Mouse (Mus musculus) hindbrain, embryonic 11.5 days (tissue): ENCODE results near the gene Mtx1. TPM values are rescaled to one million over a fixed set of nuclear protein-coding genes. Genes with fewer than 3 reads are reported as not detected.

Experiments used
- ATAC-seq: fragments of 200-750 bp; cut with Nextera tagmentation; 2 replicates; pipeline ENCODE4 v1.8.0; 2017; ENCODE audit warnings: mild to moderate bottlenecking, moderate TSS enrichment, moderate library complexity; ENCODE audit not compliant: low FRiP score
- DNase-seq: peaks from one replicate; pipeline ENCODE4 v3.0.0-alpha.2; 2015; ENCODE audit warnings: low spot score
- H3K27ac ChIP-seq: fragments of 300-500 bp; sonication (generic); 2 replicates; pipeline ENCODE4 v1.5.1; 2014; ENCODE audit warnings: mild to moderate bottlenecking, low read depth, low read length
- H3K27me3 ChIP-seq: fragments of 300-500 bp; sonication (generic); 2 replicates; pipeline ENCODE4 v1.6.1; 2014; ENCODE audit warnings: mild to moderate bottlenecking, low read length, moderate library complexity, mixed read lengths; ENCODE audit not compliant: control insufficient read depth, insufficient read depth
- H3K36me3 ChIP-seq: fragments of 300-500 bp; sonication (generic); 2 replicates; pipeline ENCODE4 v1.6.1; 2014; ENCODE audit warnings: mild to moderate bottlenecking, low read length, moderate library complexity, mixed read lengths; ENCODE audit not compliant: control insufficient read depth, insufficient read depth
- H3K4me1 ChIP-seq: fragments of 300-500 bp; sonication (generic); replicated peaks from 2 replicates; pipeline ENCODE4 v1.6.1; 2014; ENCODE audit warnings: low read length, mixed read lengths; ENCODE audit not compliant: control insufficient read depth, insufficient read depth
- H3K4me2 ChIP-seq: fragments of 300-500 bp; sonication (generic); replicated peaks from 2 replicates; pipeline ENCODE4 v1.6.1; 2014; ENCODE audit warnings: mild to moderate bottlenecking, low read depth, low read length
- H3K4me3 ChIP-seq: fragments of 300-500 bp; sonication (generic); 2 replicates; pipeline ENCODE4 v1.5.1; 2014; ENCODE audit warnings: low read depth, low read length
- H3K9ac ChIP-seq: fragments of 300-500 bp; sonication (generic); 2 replicates; pipeline ENCODE4 v1.6.1; 2014; ENCODE audit warnings: low read depth, low read length
- H3K9me3 ChIP-seq: fragments of 300-500 bp; sonication (generic); 2 replicates; pipeline ENCODE4 v1.6.1; 2016; ENCODE audit warnings: low read length; ENCODE audit not compliant: control insufficient read depth
- WGBS: fragments of 180-500 bp; shearing (Covaris S2); extraction: QIAGEN DNeasy Blood & Tissue Kit; methylation state at CpG from one replicate; pipeline ENCODE4 v1.1.7; 2014; 5-methylcytosine and 5-hydroxymethylcytosine counted together
- polyA plus RNA-seq: library from polyadenylated mRNA; unstranded; fragments of >200 nt; fragmentation: Nextera tagmentation; extraction: Ambion mirVana; gene quantifications from 2 replicates; pipeline ENCODE4 v1.2.1, GENCODE M21; 2014

Mtx1 gene
- polyA plus RNA-seq, 1 experiment from 2014 or later = 180 TPM

DNA sequence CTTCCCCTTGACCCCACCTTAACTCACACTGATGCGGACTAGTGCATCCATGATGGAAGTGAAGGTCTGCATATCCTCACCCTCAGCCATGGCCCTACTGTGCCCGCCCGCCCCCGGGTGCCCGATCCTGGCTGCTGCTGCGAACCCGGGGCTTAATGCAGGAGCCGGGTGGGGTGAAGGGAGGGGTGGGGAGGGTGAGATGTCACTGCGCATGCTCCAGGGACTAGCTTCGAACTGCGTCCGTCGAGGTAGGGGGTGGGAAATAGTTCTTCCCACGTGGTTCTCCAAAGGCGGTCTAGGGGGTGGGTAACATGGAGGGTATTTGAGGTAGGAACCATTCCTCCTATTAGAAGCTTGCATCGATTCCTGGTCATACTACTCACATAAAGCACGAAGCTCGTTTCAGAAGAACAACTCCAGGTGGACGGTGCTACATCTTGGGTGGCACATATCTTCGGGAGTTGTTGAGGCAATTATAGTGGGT, 18.8 kb upstream of the Mtx1 start, which contains the start of gene Krtcap2:
TSS of gene Krtcap2 (plus strand) at position 279 of the 484 bp plus-strand sequence.
- H3K36me3 ChIP-seq = 0 out of 2 replicates have a peak, but pooled peaks cover 3% of the 10 kb centered on the region
- peak; percentile 66 for DNase-seq
- peak within 1 kb of the TSS; percentile 90 for H3K4me2 ChIP-seq
- WGBS = 5% methylated on average over 16 of the region's 20 CpGs
- H3K27ac ChIP-seq = peak within 1 kb of the TSS; percentile 80
- H3K9ac ChIP-seq = peak within 1 kb of the TSS; percentile 72
- H3K9me3 ChIP-seq = no peaks in the 10 kb centered on the region
- peaks cover 8% of the 10 kb centered on the region for H3K4me1 ChIP-seq
- peak; percentile 51 for ATAC-seq
- H3K4me3 ChIP-seq = peak within 1 kb of the TSS; percentile 62
- no peaks in the 10 kb centered on the region for H3K27me3 ChIP-seq

DNA sequence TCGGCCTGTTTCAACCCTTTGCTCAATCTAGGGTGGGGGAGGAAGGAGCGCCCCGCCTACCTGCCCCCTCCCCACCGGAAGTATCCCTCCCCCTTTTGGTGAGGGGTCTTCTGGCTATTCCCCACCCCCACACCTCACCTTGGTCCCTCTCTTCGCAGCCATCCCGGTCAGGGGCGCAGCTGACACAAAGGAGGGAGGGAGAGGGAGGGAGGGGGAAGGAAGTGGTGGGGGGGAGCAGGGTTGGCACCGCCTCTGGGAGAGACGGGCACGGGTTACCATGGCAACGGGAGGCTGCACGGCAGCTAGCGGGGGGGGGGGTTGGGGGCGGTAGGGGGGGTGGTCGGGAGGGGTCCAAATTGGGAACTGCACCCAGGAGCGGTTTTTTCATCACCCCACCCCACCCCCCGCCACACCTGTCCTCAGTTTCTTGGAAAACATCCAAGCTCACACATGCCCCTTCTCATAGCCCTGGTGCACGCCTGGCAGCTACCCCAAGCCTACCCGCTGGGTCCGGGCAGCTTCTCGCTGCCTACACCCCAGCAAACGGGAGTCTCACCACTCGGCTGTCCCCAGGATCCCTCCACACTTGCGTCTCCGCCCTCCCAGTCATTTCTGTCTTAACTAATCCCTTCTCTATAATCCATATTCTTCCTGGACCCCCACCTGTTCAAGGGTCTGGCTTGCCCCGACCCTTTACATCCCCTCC, 18.2 kb upstream of the Mtx1 start:
- 0 out of 2 replicates have a peak, but pooled peaks cover 3% of the 10 kb centered on the region for H3K36me3 ChIP-seq
- ATAC-seq (peak; percentile 46), DNase-seq (peak; percentile 75)
- under 1% methylated on average over 13 of the region's 26 CpGs for WGBS
- H3K27ac ChIP-seq = peak overlapping the region; percentile 80
- peak overlapping the region; percentile 62 for H3K4me2 ChIP-seq
- H3K27me3 ChIP-seq = no peaks in the 10 kb centered on the region
- H3K9ac ChIP-seq = peak overlapping the region; percentile 60
- H3K4me3 ChIP-seq = peak overlapping the region; percentile 45
- H3K9me3 ChIP-seq = no peaks in the 10 kb centered on the region
- H3K4me1 ChIP-seq = peaks cover 8% of the 10 kb centered on the region

DNA sequence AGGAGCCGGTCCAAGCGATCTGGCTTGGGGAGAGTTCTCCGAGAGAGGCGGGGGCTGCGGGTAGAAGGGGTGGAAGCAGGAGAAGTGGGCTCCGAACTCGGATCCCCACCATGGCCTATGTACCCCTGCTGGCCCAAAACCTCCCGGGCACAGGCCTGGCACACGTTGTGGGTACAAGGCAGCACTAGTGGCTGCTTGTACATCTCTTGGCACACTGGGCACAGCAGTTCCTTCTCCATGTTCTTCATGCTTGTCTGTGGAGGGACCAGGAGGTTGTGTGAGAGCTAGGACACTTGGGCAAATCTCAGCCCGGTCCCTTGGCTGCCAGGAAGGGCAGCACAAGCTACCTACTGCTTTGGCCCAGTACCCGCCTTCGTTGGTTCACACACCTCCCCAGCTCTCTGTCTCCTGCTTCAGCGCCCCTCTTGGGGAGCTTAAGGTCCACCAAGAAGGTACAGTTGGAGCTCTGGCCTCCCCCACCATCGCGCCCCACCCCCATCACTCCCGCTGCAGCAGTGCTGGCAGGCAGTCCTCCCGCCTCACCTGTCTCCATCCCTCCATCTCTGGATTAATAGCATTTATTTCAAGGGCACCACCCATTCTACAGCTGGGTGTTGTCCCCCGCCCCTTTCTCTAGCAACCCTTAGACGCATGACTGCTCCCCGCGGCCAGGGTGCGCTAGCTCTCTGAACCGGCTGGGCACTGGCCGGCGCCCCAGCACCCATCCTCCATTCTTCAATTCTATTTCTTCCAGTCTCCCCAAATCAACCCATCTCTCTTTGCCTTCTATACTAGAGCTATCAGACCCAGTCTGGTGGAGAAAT, 17.5 kb upstream of the Mtx1 start:
- no peak for DNase-seq
- H3K4me1 ChIP-seq = peaks cover 8% of the 10 kb centered on the region

DNA sequence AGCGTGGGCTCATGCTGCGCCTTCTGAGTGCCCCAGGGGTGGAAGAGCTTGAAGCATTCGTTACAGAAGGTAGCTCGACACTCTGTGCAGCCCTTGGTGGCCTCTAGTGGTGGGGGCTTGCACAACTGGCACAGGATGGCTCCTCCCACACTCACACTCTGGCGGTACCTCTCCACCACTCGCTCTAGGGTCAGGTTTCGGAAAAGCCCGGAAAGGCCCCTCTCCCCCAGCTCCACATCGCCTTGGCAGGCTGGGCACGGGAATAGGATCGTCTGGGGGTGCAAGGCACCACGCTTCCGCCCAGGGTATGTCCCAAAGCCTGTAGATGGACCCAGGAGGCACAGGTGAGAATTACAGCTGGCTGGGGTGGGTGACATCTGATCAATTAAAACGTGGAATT, 16.7 kb upstream of the Mtx1 start:
- peak overlapping the region; percentile 80 for H3K27ac ChIP-seq
- peak; percentile 62 for DNase-seq
- H3K9ac ChIP-seq = no peak overlapping the region
- no peaks in the 10 kb centered on the region for H3K9me3 ChIP-seq
- H3K4me1 ChIP-seq = peaks cover 8% of the 10 kb centered on the region
- H3K36me3 ChIP-seq = 0 out of 2 replicates have a peak, but pooled peaks cover 3% of the 10 kb centered on the region
- peak overlapping the region; percentile 45 for H3K4me3 ChIP-seq
- no peaks in the 10 kb centered on the region for H3K27me3 ChIP-seq
- peak overlapping the region; percentile 62 for H3K4me2 ChIP-seq
- 13% methylated on average over 14 of the region's 14 CpGs for WGBS
- ATAC-seq = peak; percentile 10; the same call in 1 of the 2 replicates

More for the DNA sequence above, 17.5 kb upstream of the Mtx1 start:
- peak overlapping the region; percentile 62 for H3K4me2 ChIP-seq
- peak; percentile 38 for ATAC-seq
- H3K4me3 ChIP-seq = peak overlapping the region; percentile 45
- H3K9ac ChIP-seq = peak overlapping the region; percentile 60
- H3K36me3 ChIP-seq = 0 out of 2 replicates have a peak, but pooled peaks cover 3% of the 10 kb centered on the region
- peak overlapping the region; percentile 80 for H3K27ac ChIP-seq
- H3K27me3 ChIP-seq = no peaks in the 10 kb centered on the region
- 10% methylated on average over 25 of the region's 25 CpGs for WGBS
- H3K9me3 ChIP-seq = no peaks in the 10 kb centered on the region

DNA sequence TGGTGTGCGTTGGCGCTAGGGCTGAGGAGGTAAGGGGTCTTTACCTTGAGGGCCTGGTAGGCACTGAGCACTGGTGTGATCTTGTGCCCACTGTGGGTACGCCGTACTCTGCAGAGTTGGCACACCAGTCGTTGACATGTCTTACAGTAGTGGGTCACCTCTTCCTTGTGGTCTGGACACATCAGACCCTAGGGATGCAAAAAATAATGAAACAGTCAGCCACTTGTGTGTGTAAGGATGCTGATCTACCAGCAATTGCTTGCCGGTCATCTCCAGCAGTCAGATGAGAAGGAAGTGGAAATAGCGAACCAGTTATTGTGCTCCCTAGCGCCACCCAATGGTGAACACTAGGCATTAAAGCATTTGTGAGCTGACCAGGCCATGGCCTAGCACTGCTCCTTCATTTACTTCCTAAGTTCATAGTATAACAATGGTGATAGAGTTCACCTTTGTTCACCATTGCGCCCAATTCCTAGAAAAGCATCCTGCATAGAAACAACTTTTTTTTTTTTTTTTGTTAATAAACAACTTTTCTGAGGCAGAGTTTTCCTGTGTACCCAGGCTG, 15.5 kb upstream of the Mtx1 start:
- Histone ChIP-seq H3K4me3 (no peak overlapping the region), H3K27me3 (no peaks in the 10 kb centered on the region), H3K9ac (no peak overlapping the region), H3K36me3 (0 out of 2 replicates have a peak, but pooled peaks cover 3% of the 10 kb centered on the region), H3K4me2 (no peak overlapping the region), H3K4me1 (peaks cover 8% of the 10 kb centered on the region), H3K27ac (no peak overlapping the region), H3K9me3 (no peaks in the 10 kb centered on the region)
- DNase-seq (peak; percentile 78), ATAC-seq (no peak)
- 72% methylated on average over 9 of the region's 9 CpGs for WGBS

DNA sequence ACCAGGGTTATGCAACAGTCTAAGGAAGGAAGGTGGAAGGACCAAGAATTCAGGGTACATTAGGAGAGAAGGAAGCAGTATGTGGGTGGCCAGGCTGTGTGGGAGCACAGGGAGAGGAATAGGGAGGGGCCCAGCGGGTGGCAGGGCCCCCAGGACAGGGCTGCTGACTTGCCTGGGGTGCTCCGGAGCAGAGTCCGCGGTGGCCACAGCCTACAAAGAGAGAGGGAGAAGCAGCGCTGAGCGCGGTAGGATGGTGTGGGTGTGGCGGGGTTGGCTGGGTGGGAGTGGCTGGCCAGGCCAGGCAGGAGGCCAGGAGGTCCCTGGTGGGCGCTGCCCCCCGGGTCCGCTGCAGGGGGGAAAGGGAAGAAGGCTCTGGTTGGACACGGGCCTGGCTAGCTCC, 11.6 kb upstream of the Mtx1 start:
- 0 out of 2 replicates have a peak, but pooled peaks cover 3% of the 10 kb centered on the region for H3K36me3 ChIP-seq
- H3K27ac ChIP-seq = no peak overlapping the region
- no peaks in the 10 kb centered on the region for H3K9me3 ChIP-seq
- no peak for DNase-seq
- peaks cover 2% of the 10 kb centered on the region for H3K4me1 ChIP-seq
- 71% methylated on average over 9 of the region's 12 CpGs for whole genome bisulfite sequencing
- no peak for ATAC-seq
- H3K4me2 ChIP-seq = no peak overlapping the region
- no peak overlapping the region for H3K9ac ChIP-seq
- H3K4me3 ChIP-seq = no peak overlapping the region
- H3K27me3 ChIP-seq = no peaks in the 10 kb centered on the region

DNA sequence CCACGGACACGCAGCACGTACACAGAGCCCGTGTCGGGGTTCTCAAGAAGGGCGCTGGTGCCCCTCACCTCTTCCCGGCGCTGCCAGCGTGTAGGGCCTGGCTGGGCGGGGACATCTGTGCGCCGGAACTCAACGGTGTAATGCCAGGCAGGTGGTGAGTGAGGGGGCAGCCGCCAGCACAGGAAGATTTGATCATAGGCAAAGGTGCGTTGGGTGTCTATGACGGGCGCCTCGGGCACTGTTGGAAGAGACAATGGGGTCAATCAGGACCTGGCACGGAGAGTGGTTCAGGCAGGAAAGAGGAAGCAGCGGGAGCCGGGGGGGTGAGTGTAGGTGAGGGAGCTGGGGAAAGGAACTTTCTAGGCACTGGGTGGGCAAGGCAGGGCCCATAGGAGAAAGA, 10.8 kb upstream of the Mtx1 start:
- Histone ChIP-seq H3K4me1 (no peaks in the 10 kb centered on the region), H3K27ac (no peak overlapping the region)

DNA sequence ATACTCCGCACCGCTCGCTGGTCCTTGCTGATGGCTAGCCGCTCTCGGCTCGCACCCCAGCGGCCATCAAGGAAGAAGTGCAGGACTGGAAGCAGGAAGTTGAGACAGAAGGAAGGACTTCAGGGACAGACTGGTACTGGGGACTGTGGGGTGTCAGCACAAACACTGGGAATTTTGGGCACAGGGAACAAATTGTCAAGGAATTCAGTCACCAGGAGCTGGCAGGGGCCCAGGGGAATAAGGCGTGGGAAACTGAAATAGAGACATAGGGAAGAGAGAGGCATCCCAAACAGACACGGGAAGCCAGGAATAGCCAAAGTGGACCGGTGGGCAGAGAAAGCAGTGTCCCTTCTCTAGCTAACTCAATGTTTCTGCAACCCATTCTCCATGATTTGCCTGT, 9.6 kb upstream of the Mtx1 start:
- no peaks in the 10 kb centered on the region for H3K4me1 ChIP-seq
- no peaks in the 10 kb centered on the region for H3K27me3 ChIP-seq
- no peak overlapping the region for H3K27ac ChIP-seq
- DNase-seq = no peak
- WGBS = 91% methylated on average over 10 of the region's 10 CpGs
- H3K4me2 ChIP-seq = no peak overlapping the region
- no peak overlapping the region for H3K9ac ChIP-seq
- H3K4me3 ChIP-seq = no peak overlapping the region
- 0 out of 2 replicates have a peak, but pooled peaks cover 3% of the 10 kb centered on the region for H3K36me3 ChIP-seq
- no peak for ATAC-seq
- no peaks in the 10 kb centered on the region for H3K9me3 ChIP-seq

More for the DNA sequence above, 10.8 kb upstream of the Mtx1 start:
- 95% methylated on average over 21 of the region's 21 CpGs for WGBS
- 0 out of 2 replicates have a peak, but pooled peaks cover 3% of the 10 kb centered on the region for H3K36me3 ChIP-seq
- H3K9me3 ChIP-seq = no peaks in the 10 kb centered on the region
- no peak for DNase-seq
- H3K9ac ChIP-seq = no peak overlapping the region
- no peak overlapping the region for H3K4me2 ChIP-seq
- H3K4me3 ChIP-seq = no peak overlapping the region
- H3K27me3 ChIP-seq = no peaks in the 10 kb centered on the region
- no peak for ATAC-seq
